Mouse (Mus musculus): Measurements from ENCODE around the gene Rtn3. TPM values are rescaled to one million over a fixed set of nuclear protein-coding genes. Genes with fewer than 3 reads are reported as not detected.
A peak's percentile ranks its signal among the peaks of the same experiment; 100 is the strongest.

Gene Rtn3
- polyA plus RNA-seq, 1 experiment from 2014 or later, result 380 TPM

GRCm38 (mm10) chr19:7434887-7435286, 48.2 kb downstream of the Rtn3 start:
- no peak for ATAC-seq (ENCODE audit: low FRiP score)
- Histone ChIP-seq H3K9me3 (replicated peaks) (no peaks in the 10 kb centered on the region), H3K4me2 (replicated peaks) (no peak overlapping the region), H3K4me3 (no peak overlapping the region), H3K27ac (no peak overlapping the region), H3K4me1 (0 out of 2 replicates have a peak, but pooled peaks cover 2% of the 10 kb centered on the region), H3K36me3 (peaks cover 46% of the 10 kb centered on the region), H3K9ac (no peak overlapping the region), H3K27me3 (no peaks in the 10 kb centered on the region)
- WGBS, result 93% methylated on average over 2 of the region's 2 CpGs

DNA sequence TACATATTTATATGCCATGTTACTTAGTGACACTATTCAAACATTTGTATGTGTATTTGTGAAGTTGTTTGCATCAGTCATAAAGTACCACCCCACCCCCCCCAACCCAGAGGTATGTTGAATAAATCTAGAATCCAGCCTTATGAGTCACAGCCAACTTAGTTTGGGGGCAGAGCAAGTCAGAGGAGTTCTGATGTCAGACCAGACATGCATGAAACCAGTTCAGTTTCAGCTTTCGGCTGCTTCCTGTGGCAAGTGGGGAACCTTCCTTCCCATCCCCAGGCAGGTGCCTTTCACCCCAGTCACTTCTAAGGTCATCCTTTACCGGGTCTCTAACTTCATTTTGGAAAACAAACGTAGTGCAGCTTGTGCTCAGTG, 57.7 kb downstream of the Rtn3 start:
- 48% methylated on average over 3 of the region's 3 CpGs for WGBS
- Histone ChIP-seq H3K4me2 (replicated peaks) (no peak overlapping the region), H3K4me1 (peaks cover 43% of the 10 kb centered on the region), H3K27ac (no peak overlapping the region), H3K9me3 (replicated peaks) (no peaks in the 10 kb centered on the region), H3K4me3 (no peak overlapping the region), H3K36me3 (peaks cover 84% of the 10 kb centered on the region), H3K9ac (no peak overlapping the region), H3K27me3 (no peaks in the 10 kb centered on the region)
- no peak for ATAC-seq (ENCODE audit: low FRiP score)

- peak overlapping the region; percentile 10; the same call in 1 of the 2 replicates for H3K9ac ChIP-seq
- no peaks in the 10 kb centered on the region for H3K27me3 ChIP-seq
- H3K4me2 ChIP-seq (replicated peaks), result 0 out of 2 replicates have a peak overlapping the region, but pooled peaks have one; percentile 76
- ATAC-seq (ENCODE audit: low FRiP score), result no peak
- H3K9me3 ChIP-seq (replicated peaks), result no peaks in the 10 kb centered on the region
- WGBS, result 68% methylated on average over 8 of the region's 8 CpGs
- no peak overlapping the region for H3K4me3 ChIP-seq
- H3K36me3 ChIP-seq, result peaks cover 88% of the 10 kb centered on the region
- H3K27ac ChIP-seq, result peak overlapping the region; percentile 93
- H3K4me1 ChIP-seq, result peaks cover 49% of the 10 kb centered on the region
Observed at GRCm38 (mm10) chr19:7424590-7425397, 58.3 kb downstream of the Rtn3 start.

DNA sequence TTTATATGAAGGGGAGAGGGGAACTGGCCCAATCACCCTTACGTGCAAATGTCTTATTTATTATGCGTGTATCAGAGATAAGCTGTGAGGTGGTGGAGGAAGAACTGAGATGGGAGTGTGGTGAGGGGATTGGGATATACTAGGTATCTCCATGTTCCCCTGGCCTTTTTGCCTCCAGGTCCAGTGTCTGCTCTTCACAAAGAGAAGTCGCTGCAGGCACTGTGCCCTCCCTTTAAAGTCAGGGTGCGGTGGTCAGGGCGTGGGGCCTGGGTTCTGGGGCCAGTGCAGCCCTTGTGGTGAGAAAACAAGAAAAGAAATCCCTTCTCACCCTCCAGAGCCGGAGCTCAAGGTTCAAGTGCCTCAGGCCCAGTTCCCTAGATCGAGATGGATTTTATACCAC, 59.0 kb downstream of the Rtn3 start:
- Histone ChIP-seq H3K27ac (peak overlapping the region; percentile 93), H3K9me3 (replicated peaks) (no peaks in the 10 kb centered on the region), H3K9ac (peak overlapping the region; percentile 53; the same call in 1 of the 2 replicates), H3K4me1 (peaks cover 56% of the 10 kb centered on the region), H3K4me2 (replicated peaks) (peak overlapping the region; percentile 76), H3K4me3 (peak overlapping the region; percentile 89), H3K27me3 (no peaks in the 10 kb centered on the region), H3K36me3 (peaks cover 83% of the 10 kb centered on the region)
- ATAC-seq (ENCODE audit: low FRiP score), result no peak
- WGBS, result 62% methylated on average over 7 of the region's 7 CpGs

DNA sequence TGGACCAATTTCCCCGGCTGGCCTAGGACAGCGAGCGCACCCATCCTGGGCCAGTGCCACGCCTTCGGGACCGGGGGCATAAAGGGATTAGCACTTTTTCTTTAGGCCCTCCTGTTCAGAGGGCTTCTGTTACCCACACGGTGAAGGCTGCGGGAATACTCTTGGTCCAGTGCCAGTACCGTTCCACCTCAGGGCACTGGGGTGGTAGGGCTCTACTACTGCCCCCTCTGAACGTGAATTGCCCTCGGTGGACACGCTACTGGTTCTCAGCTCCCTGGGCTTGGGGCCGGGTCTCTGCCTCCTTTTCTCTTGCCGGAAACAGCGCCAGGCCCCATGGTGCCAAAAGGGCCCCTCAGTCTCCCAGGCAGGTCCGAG, 59.4 kb downstream of the Rtn3 start:
- peak overlapping the region; percentile 89 for H3K4me3 ChIP-seq
- peaks cover 58% of the 10 kb centered on the region for H3K4me1 ChIP-seq
- ATAC-seq (ENCODE audit: low FRiP score), result peak; percentile 39
- H3K36me3 ChIP-seq, result peaks cover 80% of the 10 kb centered on the region
- peak overlapping the region; percentile 93 for H3K27ac ChIP-seq
- no peaks in the 10 kb centered on the region for H3K9me3 ChIP-seq (replicated peaks)
- H3K9ac ChIP-seq, result peak overlapping the region; percentile 80
- no peaks in the 10 kb centered on the region for H3K27me3 ChIP-seq
- 27% methylated on average over 16 of the region's 16 CpGs for WGBS
- peak overlapping the region; percentile 76 for H3K4me2 ChIP-seq (replicated peaks)

DNA sequence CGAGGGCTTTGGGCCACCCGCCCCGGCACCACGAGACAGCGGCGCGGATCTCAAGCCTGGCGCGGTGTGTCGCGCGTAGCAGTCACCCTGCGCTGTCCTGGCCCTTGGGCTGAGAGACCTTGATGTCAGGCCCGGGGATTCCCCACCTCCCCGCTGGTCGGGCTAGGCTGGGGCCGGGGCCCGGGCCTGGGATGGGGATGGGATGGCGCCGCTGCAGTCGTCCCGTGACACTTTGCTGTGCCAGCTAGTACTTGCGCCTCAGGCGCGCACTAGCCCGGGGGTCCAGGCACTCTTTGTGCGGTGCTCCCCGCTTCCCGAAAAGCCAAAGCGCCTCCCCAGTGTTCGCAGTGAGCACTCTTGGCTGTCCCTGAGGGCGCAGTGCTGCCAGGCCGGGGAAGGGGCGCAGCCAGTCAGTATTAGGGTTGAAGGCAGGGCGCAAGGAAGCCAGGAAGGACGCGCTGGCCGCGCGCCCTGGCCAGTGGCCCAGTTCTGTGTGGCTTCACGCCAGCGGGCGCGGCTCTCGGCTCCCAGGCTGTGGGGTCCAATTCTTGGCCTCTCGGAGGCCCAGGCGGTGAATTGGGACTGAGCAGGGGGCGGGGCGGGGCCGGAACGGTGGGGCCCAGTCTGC, 59.9 kb downstream of the Rtn3 start:
- peaks cover 58% of the 10 kb centered on the region for H3K4me1 ChIP-seq
- peak; percentile 49 for ATAC-seq (ENCODE audit: low FRiP score)
- peak overlapping the region; percentile 80 for H3K9ac ChIP-seq
- H3K27me3 ChIP-seq, result no peaks in the 10 kb centered on the region
- peak overlapping the region; percentile 93 for H3K27ac ChIP-seq
- no peaks in the 10 kb centered on the region for H3K9me3 ChIP-seq (replicated peaks)
- peak overlapping the region; percentile 76 for H3K4me2 ChIP-seq (replicated peaks)
- H3K4me3 ChIP-seq, result peak overlapping the region; percentile 89
- WGBS, result 17% methylated on average over 51 of the region's 51 CpGs
- H3K36me3 ChIP-seq, result peaks cover 75% of the 10 kb centered on the region

DNA sequence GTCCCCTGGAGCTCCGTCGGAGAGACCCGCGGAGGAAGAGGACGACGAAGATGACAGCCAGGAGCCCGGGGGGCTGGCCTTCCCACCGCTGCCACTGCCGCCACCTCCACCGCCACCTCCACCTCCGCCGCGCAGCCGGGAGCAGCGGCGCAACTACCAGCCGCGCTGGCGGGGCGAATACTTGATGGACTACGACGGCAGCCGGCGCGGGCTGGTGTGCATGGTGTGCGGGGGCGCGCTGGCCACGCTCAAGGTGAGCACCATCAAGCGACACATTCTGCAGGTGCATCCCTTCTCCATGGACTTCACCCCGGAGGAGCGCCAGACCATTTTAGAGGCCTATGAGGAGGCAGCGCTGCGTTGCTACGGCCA, 60.4 kb downstream of the Rtn3 start:
- peak overlapping the region; percentile 93 for H3K27ac ChIP-seq
- peak overlapping the region; percentile 80 for H3K9ac ChIP-seq
- H3K9me3 ChIP-seq (replicated peaks), result no peaks in the 10 kb centered on the region
- no peaks in the 10 kb centered on the region for H3K27me3 ChIP-seq
- peaks cover 70% of the 10 kb centered on the region for H3K36me3 ChIP-seq
- peak overlapping the region; percentile 89 for H3K4me3 ChIP-seq
- 4% methylated on average over 33 of the region's 35 CpGs for WGBS
- peaks cover 58% of the 10 kb centered on the region for H3K4me1 ChIP-seq
- 0 out of 2 replicates have a peak, but pooled peaks have one; percentile 0 for ATAC-seq (ENCODE audit: low FRiP score)
- H3K4me2 ChIP-seq (replicated peaks), result peak overlapping the region; percentile 76

GRCm38 (mm10) chr19:7421602-7422591, 61.2 kb downstream of the Rtn3 start:
- 9% methylated on average over 42 of the region's 48 CpGs for WGBS
- peak overlapping the region; percentile 80 for H3K9ac ChIP-seq
- peak; percentile 44 for ATAC-seq (ENCODE audit: low FRiP score)
- peaks cover 64% of the 10 kb centered on the region for H3K36me3 ChIP-seq
- peak overlapping the region; percentile 89 for H3K4me3 ChIP-seq
- H3K4me1 ChIP-seq, result peaks cover 58% of the 10 kb centered on the region
- H3K4me2 ChIP-seq (replicated peaks), result peak overlapping the region; percentile 76
- H3K9me3 ChIP-seq (replicated peaks), result no peaks in the 10 kb centered on the region
- peak overlapping the region; percentile 93 for H3K27ac ChIP-seq
- H3K27me3 ChIP-seq, result no peaks in the 10 kb centered on the region

- Histone ChIP-seq H3K27me3 (no peaks in the 10 kb centered on the region), H3K4me1 (peaks cover 63% of the 10 kb centered on the region), H3K4me3 (peak overlapping the region; percentile 89), H3K36me3 (peaks cover 55% of the 10 kb centered on the region), H3K27ac (peak overlapping the region; percentile 93), H3K9me3 (replicated peaks) (no peaks in the 10 kb centered on the region), H3K4me2 (replicated peaks) (peak overlapping the region; percentile 76), H3K9ac (peak overlapping the region; percentile 80)
- 42% methylated on average over 27 of the region's 27 CpGs for WGBS
- no peak for ATAC-seq (ENCODE audit: low FRiP score)
Observed at GRCm38 (mm10) chr19:7420841-7421601, 62.1 kb downstream of the Rtn3 start.

GRCm38 (mm10) chr19:7420108-7420507, 63.0 kb downstream of the Rtn3 start:
- Histone ChIP-seq H3K4me3 (peak overlapping the region; percentile 89), H3K9ac (peak overlapping the region; percentile 99), H3K4me2 (replicated peaks) (peak overlapping the region; percentile 76), H3K4me1 (peaks cover 68% of the 10 kb centered on the region), H3K27me3 (no peaks in the 10 kb centered on the region; the same call in 1 of the 2 replicates), H3K27ac (peak overlapping the region; percentile 99), H3K36me3 (peaks cover 48% of the 10 kb centered on the region), H3K9me3 (replicated peaks) (no peaks in the 10 kb centered on the region)
- no peak for ATAC-seq (ENCODE audit: low FRiP score)
- WGBS, result 59% methylated on average over 12 of the region's 12 CpGs

DNA sequence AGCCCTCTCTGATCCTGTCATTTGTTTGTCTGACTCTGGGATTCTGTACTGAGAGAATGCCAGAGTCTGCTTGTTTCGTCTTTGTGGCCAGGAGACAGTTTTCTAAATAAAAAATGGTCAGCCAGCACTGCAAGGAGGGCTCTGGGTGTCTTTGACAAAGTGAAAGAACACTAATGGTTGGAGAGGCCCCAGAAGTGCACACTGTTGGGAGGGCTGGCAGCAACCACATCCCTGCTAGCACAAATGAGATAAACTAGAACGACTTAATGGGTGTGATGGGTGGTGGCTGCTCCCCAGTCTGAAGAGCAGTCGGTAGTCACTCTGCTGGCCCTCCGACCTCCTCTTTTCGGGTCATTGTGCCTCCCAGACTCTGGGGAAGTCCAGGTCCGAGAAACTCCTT, 63.9 kb downstream of the Rtn3 start:
- Histone ChIP-seq H3K27me3 (no peaks in the 10 kb centered on the region; the same call in 1 of the 2 replicates), H3K4me1 (peaks cover 62% of the 10 kb centered on the region), H3K4me2 (replicated peaks) (peak overlapping the region; percentile 76), H3K4me3 (peak overlapping the region; percentile 89), H3K36me3 (peaks cover 41% of the 10 kb centered on the region), H3K9ac (peak overlapping the region; percentile 99), H3K9me3 (replicated peaks) (0 out of 2 replicates have a peak, but pooled peaks cover 3% of the 10 kb centered on the region), H3K27ac (peak overlapping the region; percentile 99)
- ATAC-seq (ENCODE audit: low FRiP score), result no peak
- 25% methylated on average over 6 of the region's 6 CpGs for WGBS

All from hindbrain, embryonic 12.5 days (tissue).